Mouse (Mus musculus) lung, postnatal 0 days (tissue): ENCODE measurements around the gene Sipa1l1.

Experiments used
- CTCF ChIP-seq: IDR thresholded peaks from 2 replicates; pipeline ENCODE4 v1.5.1; 2016; ENCODE audit warnings: antibody characterized with exemption, mild to moderate bottlenecking
- EP300 ChIP-seq: IDR thresholded peaks from 2 replicates; pipeline ENCODE4 v1.6.1; 2016; ENCODE audit warnings: antibody characterized with exemption, mild to moderate bottlenecking, control low read depth

DNA sequence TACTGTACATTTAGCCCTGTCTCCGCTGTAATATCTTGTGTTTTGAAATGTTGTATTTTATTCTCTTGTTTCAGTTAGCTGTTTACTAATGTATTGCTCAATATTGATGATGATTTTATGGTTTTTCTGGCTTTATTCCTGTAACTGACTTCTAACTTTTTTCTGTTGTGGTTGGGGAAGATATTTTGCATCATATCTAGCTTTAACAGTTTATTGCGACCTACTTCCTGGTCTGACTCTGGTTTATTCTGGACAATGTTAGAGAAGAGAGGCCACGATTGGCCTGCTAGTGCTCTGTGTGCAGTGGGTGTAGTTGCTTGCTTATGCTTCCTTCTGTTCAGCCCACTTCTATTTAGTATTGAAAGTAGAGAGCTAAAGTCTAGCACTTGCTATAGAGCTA is 77.3 kb downstream of the Sipa1l1 start:
- TF ChIP-seq CTCF, result no peak
- peak; percentile 43; the same call in 1 of the 2 replicates for TF ChIP-seq EP300
